Mouse (Mus musculus): ENCODE measurements around the gene Dnaic2. TPM values are rescaled to one million over a fixed set of nuclear protein-coding genes. Genes with fewer than 3 reads are reported as not detected.

Dnaic2 gene
- total and polyA plus RNA-seq, 3 experiments = 0.59 to 0.93 (median 0.83) TPM

- H3K27me3 ChIP-seq (replicated peaks) = no peaks in the 10 kb centered on the region
- peaks cover 0 to 16% of the 10 kb centered on the region in 2 experiments for H3K36me3 ChIP-seq (replicated peaks in 1 of 2; ENCODE audit: control insufficient read depth in 1 of 2, insufficient read depth in 1 of 2, low read length in 1 of 2)
- H3K9ac ChIP-seq (ENCODE audit: insufficient read depth, low read depth) = no peak overlapping the region
- H3K27ac ChIP-seq (ENCODE audit: insufficient read depth, low read depth) = no peak overlapping the region
- TF ChIP-seq JUND (conservative IDR thresholded peaks at IDR 0.05; ENCODE audit: low read depth, low read length) (no peak), MYC (IDR thresholded peaks at IDR 0.05; ENCODE audit: low read depth, low read length) (no peak), JUN (IDR thresholded peaks at IDR 0.05; ENCODE audit: insufficient read depth, low read depth, low read length) (no peak), RAD21 (IDR thresholded peaks at IDR 0.05; ENCODE audit: low read depth, low read length) (no peak), ZNF384 (IDR thresholded peaks at IDR 0.05; ENCODE audit: low read depth, low read length) (no peak), SMC3 (IDR thresholded peaks at IDR 0.05; ENCODE audit: low read depth, low read length) (no peak), CTCF (conservative IDR thresholded peaks at IDR 0.05 in 1 of 2, IDR thresholded peaks at IDR 0.05 in 1 of 2; ENCODE audit: low read depth in 2 of 2, low read length in 2 of 2) (no peak), CHD1 (IDR thresholded peaks at IDR 0.05; ENCODE audit: low read depth, low read length) (no peak), MAZ (IDR thresholded peaks at IDR 0.05; ENCODE audit: low read depth, low read length) (no peak), GABPA (IDR thresholded peaks at IDR 0.05; ENCODE audit: insufficient replicate concordance, low read depth, low read length) (no peak), MAX (IDR thresholded peaks at IDR 0.05; ENCODE audit: low read length) (no peak), TCF12 (IDR thresholded peaks at IDR 0.05; ENCODE audit: low read depth, low read length) (no peak), MEF2A (IDR thresholded peaks at IDR 0.05; ENCODE audit: borderline replicate concordance, low read depth, low read length) (no peak), EP300 (IDR thresholded peaks at IDR 0.05; ENCODE audit: low read length) (no peak), E2F4 (IDR thresholded peaks at IDR 0.05; ENCODE audit: insufficient replicate concordance, low read depth, low read length) (no peak), SIN3A (IDR thresholded peaks at IDR 0.05; ENCODE audit: low read length) (no peak)
- H3K4me3 ChIP-seq (replicated peaks in 1 of 3; ENCODE audit: low read depth in 2 of 3, low read length in 2 of 3, poor library complexity in 1 of 3) = no peak overlapping the region
- no peaks in the 10 kb centered on the region for H3K79me2 ChIP-seq (replicated peaks; ENCODE audit: control insufficient read depth, extremely low read depth, insufficient read depth, poor library complexity, severe bottlenecking)
- H3K4me2 ChIP-seq (ENCODE audit: insufficient read depth, low read depth, poor library complexity, severe bottlenecking) = no peak overlapping the region
- in situ Hi-C loops (cut with MboI; ENCODE audit: low pct_ligation_motif_present, low pct_unique_long_range_greater_than_20kb, low sequenced_read_pairs) = no loop called here
- H3K4me1 ChIP-seq (ENCODE audit: control insufficient read depth in 1 of 2, insufficient read depth in 2 of 2) = peaks cover 0 to 22% of the 10 kb centered on the region in 2 experiments; a peak in 2 of 4 replicates
- no peak for DNase-seq (ENCODE audit: extremely low read depth)
- no peaks in the 10 kb centered on the region for H3K9me3 ChIP-seq (replicated peaks; ENCODE audit: low read length)
- dilution Hi-C loops (cut with MboI; ENCODE audit: extremely low pct_ligation_motif_present, extremely low pct_unique_long_range_greater_than_20kb, low sequenced_read_pairs) = no loop called here
These were observed 34.6 kb upstream of the Dnaic2 start for GRCm38 (mm10) chr11:114692601-114693000.

- DNase-seq (ENCODE audit: extremely low read depth) = no peak
- Histone ChIP-seq H3K9me3 (replicated peaks; ENCODE audit: low read length) (no peaks in the 10 kb centered on the region), H3K36me3 (replicated peaks in 1 of 2; ENCODE audit: control insufficient read depth in 1 of 2, insufficient read depth in 1 of 2, low read length in 1 of 2) (peaks cover 0 to 18% of the 10 kb centered on the region in 2 experiments), H3K4me2 (ENCODE audit: insufficient read depth, low read depth, poor library complexity, severe bottlenecking) (no peak overlapping the region), H3K79me2 (replicated peaks; ENCODE audit: control insufficient read depth, extremely low read depth, insufficient read depth, poor library complexity, severe bottlenecking) (no peaks in the 10 kb centered on the region), H3K9ac (ENCODE audit: insufficient read depth, low read depth) (no peak overlapping the region), H3K27ac (ENCODE audit: insufficient read depth, low read depth) (no peak overlapping the region), H3K27me3 (replicated peaks) (no peaks in the 10 kb centered on the region), H3K4me1 (ENCODE audit: control insufficient read depth in 1 of 2, insufficient read depth in 2 of 2) (peaks cover 0 to 22% of the 10 kb centered on the region in 2 experiments; a peak in 2 of 4 replicates), H3K4me3 (replicated peaks in 1 of 3; ENCODE audit: low read depth in 2 of 3, low read length in 2 of 3, poor library complexity in 1 of 3) (no peak overlapping the region)
- dilution Hi-C loops (cut with MboI; ENCODE audit: extremely low pct_ligation_motif_present, extremely low pct_unique_long_range_greater_than_20kb, low sequenced_read_pairs) = no loop called here
- in situ Hi-C loops (cut with MboI; ENCODE audit: low pct_ligation_motif_present, low pct_unique_long_range_greater_than_20kb, low sequenced_read_pairs) = no loop called here
- TF ChIP-seq JUN (IDR thresholded peaks at IDR 0.05; ENCODE audit: insufficient read depth, low read depth, low read length) = no peak
- no peak for TF ChIP-seq GABPA (IDR thresholded peaks at IDR 0.05; ENCODE audit: insufficient replicate concordance, low read depth, low read length)
- no peak for TF ChIP-seq RAD21 (IDR thresholded peaks at IDR 0.05; ENCODE audit: low read depth, low read length)
- no peak for TF ChIP-seq POLR2A (IDR thresholded peaks at IDR 0.05; ENCODE audit: low read depth, low read length)
- TF ChIP-seq CTCF (conservative IDR thresholded peaks at IDR 0.05 in 1 of 2, IDR thresholded peaks at IDR 0.05 in 1 of 2; ENCODE audit: low read depth in 2 of 2, low read length in 2 of 2) = no peak
- TF ChIP-seq ZC3H11A (IDR thresholded peaks at IDR 0.05; ENCODE audit: low read depth, low read length) = no peak
- TF ChIP-seq UBTF (IDR thresholded peaks at IDR 0.05; ENCODE audit: low read depth, low read length) = no peak
- no peak for TF ChIP-seq SMC3 (IDR thresholded peaks at IDR 0.05; ENCODE audit: low read depth, low read length)
- TF ChIP-seq EP300 (IDR thresholded peaks at IDR 0.05; ENCODE audit: low read length) = no peak
- no peak for TF ChIP-seq MEF2A (IDR thresholded peaks at IDR 0.05; ENCODE audit: borderline replicate concordance, low read depth, low read length)
- TF ChIP-seq ELF1 (IDR thresholded peaks at IDR 0.05; ENCODE audit: low read depth, low read length) = no peak
These were observed 33.8 kb upstream of the Dnaic2 start for GRCm38 (mm10) chr11:114693456-114693855.
